Mouse (Mus musculus): ENCODE measurements around the gene Lypd6b. TPM values are rescaled to one million over a fixed set of nuclear protein-coding genes. Genes with fewer than 3 reads are reported as not detected.

Gene Lypd6b
- polyA plus RNA-seq, 1 experiment from 2014 or later, result 8.9 TPM

DNA sequence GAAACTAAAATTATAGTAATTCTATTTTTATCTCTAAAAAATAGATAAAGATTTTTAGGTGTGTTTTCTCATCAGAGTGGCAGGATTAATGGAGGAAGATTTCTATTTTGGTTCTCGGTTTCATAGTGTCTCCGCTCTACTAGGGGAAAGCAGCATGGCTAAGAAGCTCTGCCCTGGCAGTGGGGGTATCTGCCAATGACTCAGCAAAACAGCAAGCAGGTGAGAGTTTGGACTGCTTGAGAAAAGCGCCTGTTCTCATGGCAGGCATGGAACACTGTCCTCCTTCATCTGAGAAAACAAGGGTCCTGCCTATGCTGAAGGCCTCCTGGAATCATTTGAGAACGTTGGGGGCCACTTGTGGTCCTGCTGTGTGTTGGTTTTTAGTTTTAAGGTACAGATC is 12.3 kb upstream of the Lypd6b start:
- 86% methylated on average over 4 of the region's 4 CpGs for WGBS
- H3K9ac ChIP-seq (ENCODE audit: low read depth, low read length), result no peak overlapping the region

DNA sequence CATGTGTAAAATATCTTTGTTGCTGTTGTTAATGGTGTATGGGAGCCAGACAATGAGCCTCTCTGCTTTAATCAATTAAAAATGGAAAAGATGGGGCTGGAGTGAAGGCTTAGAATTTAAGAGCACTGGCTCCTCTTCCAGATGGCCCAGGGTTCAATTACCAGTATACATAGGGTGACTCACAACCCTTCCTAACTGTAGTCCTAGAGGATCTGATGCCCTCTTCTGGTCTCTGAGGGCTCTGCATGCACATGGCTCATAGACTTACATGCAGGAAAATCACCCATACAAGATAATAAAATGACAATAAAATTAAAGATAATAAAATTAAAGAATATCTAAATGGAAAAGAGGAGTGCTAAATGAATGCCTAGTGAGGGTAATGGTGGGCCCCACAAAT is 11.8 kb upstream of the Lypd6b start:
- TF ChIP-seq CTCF (IDR thresholded peaks at IDR 0.05; ENCODE audit: low read depth), result peak; percentile 49
- Histone ChIP-seq H3K4me1 (replicated peaks; ENCODE audit: insufficient read depth, low read length) (peaks cover 4% of the 10 kb centered on the region; the same call in 1 of the 2 replicates), H3K27ac (no peak overlapping the region), H3K36me3 (ENCODE audit: insufficient read depth, low read length) (no peaks in the 10 kb centered on the region), H3K4me2 (ENCODE audit: low read length) (no peak overlapping the region), H3K27me3 (ENCODE audit: insufficient read depth, low read length) (no peaks in the 10 kb centered on the region), H3K9ac (ENCODE audit: low read depth, low read length) (no peak overlapping the region), H3K4me3 (replicated peaks; ENCODE audit: low read depth, low read length) (no peak overlapping the region), H3K9me3 (replicated peaks; ENCODE audit: low read length) (no peaks in the 10 kb centered on the region)
- ATAC-seq (replicated peaks; ENCODE audit: low FRiP score, low read depth) (no peak), DNase-seq (ENCODE audit: low spot score) (no peak)

More for the DNA sequence above, 12.3 kb upstream of the Lypd6b start:
- Histone ChIP-seq H3K9me3 (replicated peaks; ENCODE audit: low read length) (no peaks in the 10 kb centered on the region), H3K27me3 (ENCODE audit: insufficient read depth, low read length) (no peaks in the 10 kb centered on the region), H3K4me1 (replicated peaks; ENCODE audit: insufficient read depth, low read length) (peaks cover 7% of the 10 kb centered on the region; the same call in 1 of the 2 replicates), H3K36me3 (ENCODE audit: insufficient read depth, low read length) (no peaks in the 10 kb centered on the region), H3K4me3 (replicated peaks; ENCODE audit: low read depth, low read length) (no peak overlapping the region), H3K27ac (no peak overlapping the region), H3K4me2 (ENCODE audit: low read length) (no peak overlapping the region)
- TF ChIP-seq CTCF (IDR thresholded peaks at IDR 0.05; ENCODE audit: low read depth), result no peak
- ATAC-seq (replicated peaks; ENCODE audit: low FRiP score, low read depth), result no peak
- DNase-seq (ENCODE audit: low spot score), result no peak

DNA sequence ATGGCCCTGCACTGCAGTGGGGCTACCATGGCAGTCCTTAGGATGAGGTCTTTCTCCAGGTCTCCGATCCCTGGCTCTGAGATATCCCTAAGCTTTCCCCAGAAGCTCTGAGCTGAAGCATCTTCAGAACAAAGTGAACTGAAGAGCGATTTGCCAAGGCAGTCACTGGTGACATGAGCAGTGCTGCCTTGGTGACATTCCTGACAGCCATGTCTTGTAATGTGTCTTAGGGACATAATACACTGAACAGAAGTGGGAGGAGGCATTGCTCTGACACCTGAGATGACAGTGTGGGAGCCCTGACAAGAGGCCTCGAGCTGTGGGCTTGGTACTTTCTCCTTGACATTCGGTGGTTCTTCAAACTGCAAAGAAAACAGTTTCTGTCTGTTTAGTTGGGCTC is 11.1 kb upstream of the Lypd6b start:
- ATAC-seq (replicated peaks; ENCODE audit: low FRiP score, low read depth), result no peak
- no peaks in the 10 kb centered on the region for H3K4me1 ChIP-seq (replicated peaks; ENCODE audit: insufficient read depth, low read length)

DNA sequence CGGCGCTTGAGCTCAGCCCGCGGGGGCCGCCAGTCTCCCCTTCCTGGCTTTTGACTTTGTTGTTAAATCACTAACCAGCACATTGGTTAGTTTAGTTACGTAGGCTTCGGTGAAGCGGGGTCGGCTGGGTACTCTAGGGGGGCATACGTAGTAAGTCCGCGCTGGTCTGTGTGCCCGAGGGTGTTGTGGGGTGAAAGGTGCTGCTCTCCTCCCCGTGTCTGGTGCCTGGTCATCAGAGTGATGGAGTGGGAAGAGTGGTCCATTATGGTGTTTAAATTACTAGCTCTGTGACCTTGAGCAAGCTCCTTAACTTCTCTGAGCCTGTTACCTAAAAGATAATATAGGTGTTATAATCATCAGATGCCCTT is 547 bp downstream of the Lypd6b start:
- WGBS, result 2% methylated on average over 11 of the region's 14 CpGs
- no peaks in the 10 kb centered on the region for H3K36me3 ChIP-seq (ENCODE audit: insufficient read depth, low read length)
- no peaks in the 10 kb centered on the region for H3K9me3 ChIP-seq (replicated peaks; ENCODE audit: low read length)
- ATAC-seq (replicated peaks; ENCODE audit: low FRiP score, low read depth), result peak; percentile 12; the same call in 1 of the 2 replicates
- H3K4me2 ChIP-seq (ENCODE audit: low read length), result peak overlapping the region; percentile 92
- peaks cover 4% of the 10 kb centered on the region; the same call in 1 of the 2 replicates for H3K27me3 ChIP-seq (ENCODE audit: insufficient read depth, low read length)
- peak overlapping the region; percentile 50 for H3K9ac ChIP-seq (ENCODE audit: low read depth, low read length)
- peak overlapping the region; percentile 56 for H3K4me3 ChIP-seq (replicated peaks; ENCODE audit: low read depth, low read length)
- 0 out of 2 replicates have a peak, but pooled peaks cover 4% of the 10 kb centered on the region for H3K4me1 ChIP-seq (replicated peaks; ENCODE audit: insufficient read depth, low read length)
- no peak for TF ChIP-seq CTCF (IDR thresholded peaks at IDR 0.05; ENCODE audit: low read depth)
- no peak overlapping the region for H3K27ac ChIP-seq
- no peak for DNase-seq (ENCODE audit: low spot score)

More for the DNA sequence above, 11.1 kb upstream of the Lypd6b start:
- no peak overlapping the region for H3K4me2 ChIP-seq (ENCODE audit: low read length)
- no peaks in the 10 kb centered on the region for H3K36me3 ChIP-seq (ENCODE audit: insufficient read depth, low read length)
- H3K9me3 ChIP-seq (replicated peaks; ENCODE audit: low read length), result no peaks in the 10 kb centered on the region
- no peak overlapping the region for H3K27ac ChIP-seq
- no peak overlapping the region for H3K4me3 ChIP-seq (replicated peaks; ENCODE audit: low read depth, low read length)
- 42% methylated on average over 4 of the region's 4 CpGs for WGBS
- H3K9ac ChIP-seq (ENCODE audit: low read depth, low read length), result no peak overlapping the region
- TF ChIP-seq CTCF (IDR thresholded peaks at IDR 0.05; ENCODE audit: low read depth), result no peak
- H3K27me3 ChIP-seq (ENCODE audit: insufficient read depth, low read length), result no peaks in the 10 kb centered on the region
- DNase-seq (ENCODE audit: low spot score), result no peak

DNA sequence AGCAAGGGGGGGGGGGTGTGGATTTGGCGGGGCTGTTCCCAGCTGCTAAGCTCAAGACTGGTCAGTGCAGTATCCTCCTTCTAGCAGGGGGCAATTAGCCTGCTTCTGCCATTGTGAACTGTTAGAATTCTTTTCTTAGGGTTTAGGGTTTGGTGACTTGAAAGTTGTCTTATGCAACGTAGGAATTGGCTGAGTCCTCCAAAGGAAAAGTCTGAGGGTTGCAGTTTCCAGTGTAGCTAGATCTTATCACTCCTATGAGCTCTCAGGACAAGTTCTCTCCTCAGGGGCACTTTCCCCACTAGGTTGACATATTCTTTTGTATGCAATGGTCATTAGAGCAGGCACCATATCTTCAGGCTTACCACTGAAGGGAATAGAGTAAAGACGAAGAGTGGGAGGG is 1.2 kb downstream of the Lypd6b start:
- 18% methylated on average over 3 of the region's 3 CpGs for WGBS
- H3K27me3 ChIP-seq (ENCODE audit: insufficient read depth, low read length), result peaks cover 4% of the 10 kb centered on the region; the same call in 1 of the 2 replicates
- TF ChIP-seq CTCF (IDR thresholded peaks at IDR 0.05; ENCODE audit: low read depth), result no peak

DNA sequence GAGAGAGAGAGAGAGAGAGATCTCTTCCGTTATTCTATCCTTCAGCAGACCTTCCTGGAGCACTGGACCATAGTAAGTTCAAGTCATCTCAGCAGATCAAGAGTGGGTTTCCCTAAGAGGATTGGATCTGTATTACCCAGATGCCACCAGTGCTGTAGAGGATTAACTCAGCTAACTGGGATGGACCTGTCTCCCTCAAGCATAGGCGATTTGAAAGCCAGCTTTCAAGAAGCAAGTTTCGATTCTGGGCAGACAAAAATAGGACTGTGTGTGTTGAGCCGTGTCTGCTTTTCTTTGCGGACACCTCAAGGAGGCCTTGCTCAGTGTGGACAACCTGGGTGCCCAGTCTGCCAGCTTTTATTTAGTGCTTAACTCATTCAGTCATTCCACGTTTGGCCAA is 1.6 kb downstream of the Lypd6b start:
- DNase-seq (ENCODE audit: low spot score) (no peak), ATAC-seq (replicated peaks; ENCODE audit: low FRiP score, low read depth) (no peak)
- H3K4me1 ChIP-seq (replicated peaks; ENCODE audit: insufficient read depth, low read length), result 0 out of 2 replicates have a peak, but pooled peaks cover 4% of the 10 kb centered on the region
- H3K36me3 ChIP-seq (ENCODE audit: insufficient read depth, low read length), result no peaks in the 10 kb centered on the region
- whole genome bisulfite sequencing, result 54% methylated on average over 6 of the region's 6 CpGs
- no peaks in the 10 kb centered on the region for H3K9me3 ChIP-seq (replicated peaks; ENCODE audit: low read length)
- peaks cover 4% of the 10 kb centered on the region; the same call in 1 of the 2 replicates for H3K27me3 ChIP-seq (ENCODE audit: insufficient read depth, low read length)
- no peak overlapping the region for H3K4me3 ChIP-seq (replicated peaks; ENCODE audit: low read depth, low read length)
- H3K27ac ChIP-seq, result no peak overlapping the region
- H3K9ac ChIP-seq (ENCODE audit: low read depth, low read length), result no peak overlapping the region
- H3K4me2 ChIP-seq (ENCODE audit: low read length), result no peak overlapping the region
- no peak for TF ChIP-seq CTCF (IDR thresholded peaks at IDR 0.05; ENCODE audit: low read depth)

More for the DNA sequence above, 1.2 kb downstream of the Lypd6b start:
- no peaks in the 10 kb centered on the region for H3K36me3 ChIP-seq (ENCODE audit: insufficient read depth, low read length)
- no peak overlapping the region for H3K9ac ChIP-seq (ENCODE audit: low read depth, low read length)
- ATAC-seq (replicated peaks; ENCODE audit: low FRiP score, low read depth) (no peak), DNase-seq (ENCODE audit: low spot score) (no peak)
- no peak overlapping the region for H3K4me3 ChIP-seq (replicated peaks; ENCODE audit: low read depth, low read length)
- no peak overlapping the region for H3K27ac ChIP-seq
- 0 out of 2 replicates have a peak, but pooled peaks cover 4% of the 10 kb centered on the region for H3K4me1 ChIP-seq (replicated peaks; ENCODE audit: insufficient read depth, low read length)
- H3K4me2 ChIP-seq (ENCODE audit: low read length), result peak overlapping the region; percentile 92; the same call in 1 of the 2 replicates
- H3K9me3 ChIP-seq (replicated peaks; ENCODE audit: low read length), result no peaks in the 10 kb centered on the region

DNA sequence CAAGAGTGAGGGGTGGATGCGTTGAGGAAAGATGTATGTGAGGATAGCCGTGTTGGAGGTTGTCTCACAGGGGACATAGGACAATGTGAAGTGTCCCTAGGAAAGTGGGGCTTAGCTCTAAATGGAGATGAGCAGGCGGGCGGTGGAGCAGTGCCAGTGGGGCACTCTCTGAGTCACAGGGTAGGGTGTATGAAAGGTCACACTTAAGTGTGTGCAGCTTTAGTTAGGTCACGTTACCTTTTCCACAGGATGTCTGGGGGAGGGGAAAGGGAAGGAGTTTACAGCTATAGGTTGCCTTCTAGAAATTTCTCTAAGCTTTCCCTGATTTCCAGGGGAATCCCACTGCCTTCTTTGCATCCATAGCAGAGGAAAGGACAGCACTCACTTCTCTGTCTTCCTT is 2.0 kb downstream of the Lypd6b start:
- no peak for ATAC-seq (replicated peaks; ENCODE audit: low FRiP score, low read depth)

More for the DNA sequence above, 2.0 kb downstream of the Lypd6b start:
- no peak overlapping the region for H3K27ac ChIP-seq
- no peak overlapping the region for H3K4me3 ChIP-seq (replicated peaks; ENCODE audit: low read depth, low read length)
- H3K27me3 ChIP-seq (ENCODE audit: insufficient read depth, low read length), result peaks cover 4% of the 10 kb centered on the region; the same call in 1 of the 2 replicates
- 0 out of 2 replicates have a peak, but pooled peaks cover 4% of the 10 kb centered on the region for H3K4me1 ChIP-seq (replicated peaks; ENCODE audit: insufficient read depth, low read length)
- 66% methylated on average over 5 of the region's 5 CpGs for WGBS
- H3K4me2 ChIP-seq (ENCODE audit: low read length), result no peak overlapping the region
- H3K9ac ChIP-seq (ENCODE audit: low read depth, low read length), result no peak overlapping the region
- DNase-seq (ENCODE audit: low spot score), result no peak
- H3K36me3 ChIP-seq (ENCODE audit: insufficient read depth, low read length), result no peaks in the 10 kb centered on the region
- no peaks in the 10 kb centered on the region for H3K9me3 ChIP-seq (replicated peaks; ENCODE audit: low read length)
- no peak for TF ChIP-seq CTCF (IDR thresholded peaks at IDR 0.05; ENCODE audit: low read depth)
